Mouse (Mus musculus) right cerebral cortex, postnatal 4 days (tissue): ENCODE results near the gene Kdm2a.

Experiments
- DNase-seq: peaks from one replicate; pipeline ENCODE4 v3.0.0-alpha.2; 2022

The Kdm2a gene

GRCm38 (mm10) chr19:4297851-4298250 lies 100.2 kb downstream of the Kdm2a start:
- no peak for DNase-seq

- DNase-seq = no peak
Measured at GRCm38 (mm10) chr19:4296611-4297010, 101.5 kb downstream of the Kdm2a start.

GRCm38 (mm10) chr19:4295391-4295790 lies 102.7 kb downstream of the Kdm2a start:
- DNase-seq = no peak

GRCm38 (mm10) chr19:4294381-4295097 lies 103.5 kb downstream of the Kdm2a start:
- DNase-seq = no peak

- DNase-seq = no peak
Measured at GRCm38 (mm10) chr19:4291161-4291560, 106.9 kb downstream of the Kdm2a start.

GRCm38 (mm10) chr19:4290749-4291148 lies 107.3 kb downstream of the Kdm2a start:
- DNase-seq = no peak

- DNase-seq = no peak
Measured at GRCm38 (mm10) chr19:4283653-4284052, 114.4 kb downstream of the Kdm2a start.

- peak; percentile 87 for DNase-seq
Measured at GRCm38 (mm10) chr19:4282898-4283553, 115.1 kb downstream of the Kdm2a start, which contains the start of gene Ankrd13d. Ankrd13d (minus strand) TSS chr19:4283137.

- no peak for DNase-seq
Measured at GRCm38 (mm10) chr19:4280425-4280824, 117.7 kb downstream of the Kdm2a start.

GRCm38 (mm10) chr19:4279487-4279886 lies 118.6 kb downstream of the Kdm2a start:
- DNase-seq = no peak

GRCm38 (mm10) chr19:4270972-4271371 lies 127.1 kb downstream of the Kdm2a start:
- no peak for DNase-seq

- DNase-seq = no peak
Measured at GRCm38 (mm10) chr19:4270187-4270586, 127.9 kb downstream of the Kdm2a start.

GRCm38 (mm10) chr19:4268566-4269361 lies 129.3 kb downstream of the Kdm2a start, which contains the start of gene Ssh3:
Ssh3 (minus strand) TSS chr19:4269180.
- DNase-seq = no peak

- DNase-seq = no peak
Measured at GRCm38 (mm10) chr19:4265956-4266355, 132.1 kb downstream of the Kdm2a start.
